Comparison of ENCODE assay signal across 8 mouse cellular contexts in genomic region chr9:96888742-96889344, GRCm38 (mm10). TPM values are rescaled to one million over a fixed set of nuclear protein-coding genes. Genes with fewer than 3 reads are reported as not detected.
DNase-seq lines count a peak whose midpoint lies in the region; ATAC-seq and TF ChIP-seq lines count a peak whose summit lies in the region.

No protein-coding gene starts in this region.

- peak overlapping the region; percentile 95 for H3K4me2 ChIP-seq in midbrain, embryonic 13.5 days (replicated peaks)

- intact Hi-C loops in heart, postnatal 10 days (cut with DNase I), result loop anchor here (1.0 kb wide), 1 partner anchor 50 kb away; no protein-coding TSS in a partner anchor
- intact Hi-C loops in left cerebral cortex, postnatal 36 days (cut with DNase I), result loop anchor here (2.0 kb wide), 1 partner anchor 50 kb away; no protein-coding TSS in a partner anchor

- peak overlapping the region; percentile 84 for H3K9ac ChIP-seq in MEL (ENCODE audit: control insufficient read depth, low read depth, low read length, poor library complexity, severe bottlenecking)
- H3K9ac ChIP-seq in midbrain, embryonic 13.5 days (replicated peaks), result peak overlapping the region; percentile 90

- H3K9me3 ChIP-seq in MEL (replicated peaks; ENCODE audit: insufficient read depth, low read length), result no peaks in the 10 kb centered on the region
- no peaks in the 10 kb centered on the region for H3K9me3 ChIP-seq in midbrain, embryonic 13.5 days

- no peak for TF ChIP-seq EP300 in MEL (IDR thresholded peaks at IDR 0.05; ENCODE audit: low read depth in 1 of 2, low read length in 2 of 2)

- 0 out of 4 replicates have a peak, but pooled peaks of 1 of the 2 experiments have one; percentile 45 for TF ChIP-seq POLR2A in MEL (IDR thresholded peaks at IDR 0.05; ENCODE audit: control insufficient read depth in 1 of 2, insufficient read depth in 1 of 2, low read depth in 1 of 2, low read length in 2 of 2, poor library complexity in 1 of 2)
- no peak for TF ChIP-seq POLR2A in cortical plate, adult 2 months (IDR thresholded peaks at IDR 0.05; ENCODE audit: extremely low read depth, insufficient read depth, low read length)

- no peaks in the 10 kb centered on the region; the same call in 1 of the 2 replicates for H3K79me2 ChIP-seq in MEL (ENCODE audit: control insufficient read depth, insufficient read depth, low read length, poor library complexity)

- no peak for TF ChIP-seq RAD21 in MEL (IDR thresholded peaks at IDR 0.05; ENCODE audit: low read depth, low read length)

- H3K36me3 ChIP-seq in MEL (ENCODE audit: control insufficient read depth in 1 of 2, insufficient read depth in 2 of 2, low read length in 2 of 2), result no peaks in the 10 kb centered on the region
- H3K36me3 ChIP-seq in midbrain, embryonic 13.5 days, result no peaks in the 10 kb centered on the region

- H3K4me1 ChIP-seq in MEL (ENCODE audit: control insufficient read depth in 1 of 2, insufficient read depth in 2 of 2, low read length in 2 of 2), result peaks cover 0 to 6% of the 10 kb centered on the region in 2 experiments; a peak in 1 of 4 replicates
- H3K4me1 ChIP-seq in cortical plate, adult 2 months (ENCODE audit: control insufficient read depth, insufficient read depth, low read length), result peaks cover 1% of the 10 kb centered on the region; the same call in 1 of the 2 replicates
- peaks cover 90% of the 10 kb centered on the region for H3K4me1 ChIP-seq in midbrain, embryonic 13.5 days (replicated peaks)

- TF ChIP-seq CTCF in MEL (IDR thresholded peaks at IDR 0.05 in 2 of 3, conservative IDR thresholded peaks at IDR 0.05 in 1 of 3; ENCODE audit: control insufficient read depth in 1 of 3, insufficient read depth in 1 of 3, low read depth in 2 of 3, low read length in 3 of 3, poor library complexity in 1 of 3, severe bottlenecking in 1 of 3), result no peak
- no peak for TF ChIP-seq CTCF in cortical plate, adult 2 months (IDR thresholded peaks at IDR 0.05; ENCODE audit: extremely low read depth, insufficient read depth, low read length)

- DNase-seq in cerebellum, adult 11 months, result peak; percentile 70
- DNase-seq in MEL (ENCODE audit: low read depth, low spot score), result no peak
- peak; percentile 57 for DNase-seq in heart, postnatal 10 days
- DNase-seq in left cerebral cortex, postnatal 36 days (ENCODE audit: low spot score in 2 of 2), result peak; percentile 49 to 59
- DNase-seq in testis, postnatal 14 days (ENCODE audit: low spot score), result peak; percentile 15

- H3K27ac ChIP-seq in MEL (ENCODE audit: control insufficient read depth, low read depth, low read length), result peak overlapping the region; percentile 15; the same call in 1 of the 2 replicates
- 0 out of 2 replicates have a peak overlapping the region, but pooled peaks have one; percentile 1 for H3K27ac ChIP-seq in cortical plate, adult 2 months (ENCODE audit: insufficient read depth, low read length)
- peak overlapping the region; percentile 74 for H3K27ac ChIP-seq in midbrain, embryonic 13.5 days

- no peaks in the 10 kb centered on the region; a peak in 1 of 4 replicates for H3K27me3 ChIP-seq in MEL (ENCODE audit: control insufficient read depth in 1 of 2, insufficient read depth in 2 of 2, low read length in 2 of 2)
- peaks cover 6% of the 10 kb centered on the region for H3K27me3 ChIP-seq in midbrain, embryonic 13.5 days

- no peak; the same call in 1 of the 2 replicates for ATAC-seq in cerebellum, adult (ENCODE audit: insufficient number of reproducible peaks, low FRiP score, low TSS enrichment)
- ATAC-seq in midbrain, embryonic 13.5 days, result peak; percentile 6

- H3K4me3 ChIP-seq in MEL (ENCODE audit: control insufficient read depth in 1 of 2, insufficient read depth in 1 of 2, low read depth in 2 of 2, low read length in 2 of 2), result peak overlapping the region; percentile 74 to 99
- H3K4me3 ChIP-seq in cortical plate, adult 2 months (ENCODE audit: insufficient read depth, low read length), result peak overlapping the region; percentile 65
- peak overlapping the region; percentile 74 for H3K4me3 ChIP-seq in midbrain, embryonic 13.5 days (replicated peaks)

- WGBS in midbrain, embryonic 13.5 days, result under 1% methylated on average over 37 of the region's 37 CpGs

TF ChIP-seq in MEL, 35 proteins besides CTCF, POLR2A, EP300 and RAD21:
- TF ChIP-seq GATA1 (IDR thresholded peaks at IDR 0.05; ENCODE audit: low read depth, low read length) (peak; percentile 28; the same call in 1 of the 2 replicates), MAX (IDR thresholded peaks at IDR 0.05; ENCODE audit: low read length) (no peak), SIN3A (IDR thresholded peaks at IDR 0.05; ENCODE audit: low read length) (peak; percentile 12; the same call in 1 of the 2 replicates), NELFE (IDR thresholded peaks at IDR 0.05; ENCODE audit: low read depth, low read length) (no peak), UBTF (IDR thresholded peaks at IDR 0.05; ENCODE audit: borderline replicate concordance, insufficient read depth, low read depth, low read length) (peak; percentile 4; the same call in 1 of the 2 replicates), ELF1 (IDR thresholded peaks at IDR 0.05; ENCODE audit: low read depth, low read length) (no peak)

RNA-seq across cellular contexts. Expression of gene Pxylp1, which starts 3.6 kb away (rescaled TPM):
- 5.4 and 5.7 TPM in 2 replicates for total RNA-seq in MEL (2012; rRNA removed)
- polyA plus RNA-seq in MEL (2012; ENCODE audit: insufficient read depth in 1 of 2, insufficient read length in 2 of 2, low read depth in 1 of 2, low replicate concordance in 2 of 2, missing spikeins in 1 of 2), result 1 to 10 TPM in 1 of 2 experiments, not detected in 1; 9.9 TPM
- 10.9 and 11.8 TPM in 2 replicates for polyA plus RNA-seq in cortical plate, adult 2 months (2012; rRNA removed)
- total RNA-seq in heart, postnatal 10 days (2021), result 10 to 100 TPM; 15.6 to 17.0 TPM
- total RNA-seq in left cerebral cortex, postnatal 36 days (2021), result 10 to 100 TPM; 17.1 to 17.6 TPM
- 63.6 and 70.7 TPM in 2 replicates for polyA plus RNA-seq in midbrain, embryonic 13.5 days (2015; fragmentation: Nextera tagmentation; extraction: Ambion mirVana)

Comparison
In these comparisons a context has a peak if more than half of its experiments do, and no peak if none do; other contexts are left out.
1. H3K27ac ChIP-seq: peak in every context shown above with its lines; median percentile 74 in midbrain, embryonic 13.5 days; 15 in MEL; 1 in cortical plate, adult 2 months.